Mouse (Mus musculus) hindbrain, embryonic 10.5 days (tissue): Measurements from ENCODE around the gene Vmn2r28. TPM values are rescaled to one million over a fixed set of nuclear protein-coding genes. Genes with fewer than 3 reads are reported as not detected.
"Not testable (repeated sequence)": the region's sequence is repeated elsewhere in the genome, so short reads cannot be mapped to it uniquely, and the experiment has no call there.

Experiments
- DNase-seq: peaks from one replicate; pipeline ENCODE4 v3.0.0-alpha.2; 2017; ENCODE audit warnings: low spot score
- H3K27ac ChIP-seq: fragments of 300-500 bp; sonication (generic); 2 replicates; pipeline ENCODE4 v1.5.1; 2016; ENCODE audit warnings: mild to moderate bottlenecking, moderate library complexity
- H3K27me3 ChIP-seq: fragments of 300-500 bp; sonication (generic); 2 replicates; pipeline ENCODE4 v1.6.1; 2016; ENCODE audit warnings: mild to moderate bottlenecking; ENCODE audit not compliant: poor library complexity, insufficient read depth, severe bottlenecking
- H3K36me3 ChIP-seq: fragments of 300-500 bp; sonication (generic); 2 replicates; pipeline ENCODE4 v1.6.1; 2016; ENCODE audit warnings: mild to moderate bottlenecking, moderate library complexity
- H3K4me1 ChIP-seq: fragments of 300-500 bp; sonication (generic); replicated peaks from 2 replicates; pipeline ENCODE4 v1.6.1; 2016; ENCODE audit warnings: mild to moderate bottlenecking
- H3K4me3 ChIP-seq: fragments of 300-500 bp; sonication (generic); 2 replicates; pipeline ENCODE4 v1.5.1; 2016; ENCODE audit warnings: mild to moderate bottlenecking, moderate library complexity
- H3K9me3 ChIP-seq: fragments of 300-500 bp; sonication (generic); 2 replicates; pipeline ENCODE4 v1.6.1; 2016; ENCODE audit warnings: mild to moderate bottlenecking, moderate library complexity
- WGBS: fragments of 180-500 bp; shearing (Covaris S2); methylation state at CpG from one replicate; pipeline ENCODE4 v1.1.7; 2016; 5-methylcytosine and 5-hydroxymethylcytosine counted together
- polyA plus RNA-seq: library from polyadenylated mRNA; unstranded; fragments of >200 nt; fragmentation: Nextera tagmentation; extraction: Ambion mirVana; gene quantifications from 2 replicates; pipeline ENCODE4 v1.2.1, GENCODE M21; 2016

Gene Vmn2r28
- not detected in 2 replicates for polyA plus RNA-seq

GRCm38 (mm10) chr7:5493856-5494255, at the start of gene Vmn2r28:
Gene Vmn2r28 (minus strand): TSS chr7:5493956.
- H3K4me1 ChIP-seq, DNase-seq: not testable (repeated sequence)

DNA sequence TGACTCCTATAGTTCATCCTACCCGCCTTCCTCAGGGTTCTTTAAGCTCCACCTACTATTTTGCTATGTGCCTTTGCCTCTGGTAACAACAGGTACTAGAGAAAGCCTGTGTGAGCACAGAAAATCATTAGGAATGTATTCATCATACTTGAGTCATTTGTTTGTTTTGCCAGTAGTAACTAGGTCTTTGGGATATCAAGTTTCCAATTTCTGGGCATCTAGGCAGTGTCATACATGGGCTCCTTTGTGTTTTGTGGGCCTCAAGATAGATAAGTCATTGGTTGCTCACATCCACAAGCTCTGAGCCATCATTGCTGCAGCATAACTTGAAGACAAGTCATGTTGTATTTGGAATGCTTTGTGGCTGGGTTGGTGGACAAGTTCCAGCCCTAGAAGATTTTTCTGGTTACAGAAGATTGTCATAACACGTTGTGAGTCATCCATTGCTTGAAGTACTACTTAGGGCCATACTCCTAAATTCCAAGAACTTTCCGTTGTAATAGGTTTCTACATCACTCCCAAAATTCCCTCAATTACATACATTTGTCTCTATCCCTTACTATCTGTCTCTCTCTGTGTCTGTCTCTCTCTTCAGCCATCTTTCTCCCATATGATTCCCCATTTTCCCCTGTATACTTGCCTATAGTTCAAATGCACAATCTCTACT, 47.1 kb upstream of the Vmn2r28 start:
- WGBS = 58% methylated on average over 3 of the region's 3 CpGs
- not testable (repeated sequence) for H3K4me3 ChIP-seq, H3K27ac ChIP-seq, DNase-seq, H3K27me3 ChIP-seq, H3K4me1 ChIP-seq, H3K36me3 ChIP-seq
- peaks cover 36% of the 10 kb centered on the region for H3K9me3 ChIP-seq

More at GRCm38 (mm10) chr7:5493856-5494255, at the start of gene Vmn2r28:
- not testable (repeated sequence) for H3K36me3 ChIP-seq, H3K27ac ChIP-seq, H3K9me3 ChIP-seq, H3K4me3 ChIP-seq, H3K27me3 ChIP-seq

DNA sequence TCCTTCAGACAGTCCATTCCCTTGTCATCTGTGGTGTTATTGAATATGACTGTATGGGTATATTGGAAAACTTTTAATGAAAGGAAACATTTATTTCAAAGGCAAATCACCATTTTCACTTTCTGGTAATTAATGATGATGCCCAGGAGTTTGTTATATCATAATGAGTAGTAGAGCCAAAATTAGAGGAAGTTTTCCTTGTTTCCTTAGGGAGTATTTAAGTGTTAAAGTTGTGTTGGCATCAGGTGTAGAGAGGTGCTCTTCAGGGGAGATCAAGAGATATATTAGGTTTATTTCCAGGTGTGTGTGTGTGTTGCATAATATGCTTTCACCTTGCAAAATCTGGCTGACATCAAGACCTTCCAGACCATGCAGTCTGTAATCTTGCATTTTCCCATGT, 37.1 kb downstream of the Vmn2r28 start, which contains the start of gene Vmn1r59:
Gene Vmn1r59 (minus strand): TSS at position 101 of the 400 bp plus-strand sequence.
- no peak within 1 kb of the TSS for H3K4me3 ChIP-seq
- no peaks in the 10 kb centered on the region for H3K27me3 ChIP-seq
- DNase-seq = no peak
- H3K9me3 ChIP-seq = peaks cover 47% of the 10 kb centered on the region
- H3K36me3 ChIP-seq = no peaks in the 10 kb centered on the region
- H3K27ac ChIP-seq = no peak within 1 kb of the TSS
- H3K4me1 ChIP-seq = no peaks in the 10 kb centered on the region

- not testable (repeated sequence) for H3K4me1 ChIP-seq, H3K27me3 ChIP-seq, H3K27ac ChIP-seq, H3K4me3 ChIP-seq, DNase-seq, H3K36me3 ChIP-seq
- peaks cover 51% of the 10 kb centered on the region for H3K9me3 ChIP-seq
- 76% methylated on average over 3 of the region's 3 CpGs for WGBS
Observed at GRCm38 (mm10) chr7:5454011-5454410, 39.7 kb downstream of the Vmn2r28 start.

DNA sequence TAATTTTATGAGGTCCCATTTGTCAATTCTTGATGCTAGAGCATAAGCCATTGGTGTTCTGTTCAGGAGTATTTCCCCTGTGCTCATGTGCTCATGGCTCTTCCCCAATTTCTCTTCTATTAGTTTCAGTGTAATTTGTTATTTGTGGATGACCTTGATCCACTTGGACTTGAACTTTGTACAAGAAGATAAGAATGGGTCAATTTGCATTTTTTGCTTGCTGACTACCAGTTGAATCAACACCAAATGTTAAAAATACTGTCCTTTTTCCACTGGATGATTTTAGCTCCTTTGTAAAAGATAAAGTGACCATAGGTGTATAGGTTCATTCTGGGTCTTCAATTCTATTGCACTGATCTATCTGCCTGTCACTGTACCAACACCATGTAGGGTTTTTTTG, 45.1 kb downstream of the Vmn2r28 start:
- Histone ChIP-seq H3K9me3 (peaks cover 35% of the 10 kb centered on the region), H3K27ac (no peak overlapping the region), H3K36me3 (no peaks in the 10 kb centered on the region), H3K4me1 (no peaks in the 10 kb centered on the region), H3K27me3 (no peaks in the 10 kb centered on the region), H3K4me3 (no peak overlapping the region)
- no peak for DNase-seq

Other genes with a start within 250 kb of the Vmn2r28 start
- gene Gm5065, start 143.4 kb downstream of the Vmn2r28 start, polyA plus RNA-seq = not detected in 2 replicates
- gene Nlrp2, start 142.9 kb downstream of the Vmn2r28 start, polyA plus RNA-seq = not detected in 2 replicates
- not detected in 2 replicates for gene Vmn1r58, start 80.6 kb downstream of the Vmn2r28 start, polyA plus RNA-seq
- not detected in 2 replicates for gene Vmn1r59, start 37.2 kb downstream of the Vmn2r28 start, polyA plus RNA-seq
- not detected in 2 replicates for gene Vmn1r60, start 53.4 kb upstream of the Vmn2r28 start, polyA plus RNA-seq
- not detected in 2 replicates for gene Vmn1r61, start 119.3 kb upstream of the Vmn2r28 start, polyA plus RNA-seq
- gene Vmn1r62, start 179.7 kb upstream of the Vmn2r28 start, polyA plus RNA-seq = not detected in 2 replicates